Mouse (Mus musculus): ENCODE data around the gene Itga7. TPM values are rescaled to one million over a fixed set of nuclear protein-coding genes. Genes with fewer than 3 reads are reported as not detected.

Itga7 gene
- polyA plus RNA-seq, 1 experiment from 2014 or later, result 3.4 TPM

- Histone ChIP-seq H3K4me2 (ENCODE audit: low read length) (no peak overlapping the region), H3K4me1 (replicated peaks; ENCODE audit: control insufficient read depth, insufficient read depth, low read length) (peaks cover 31% of the 10 kb centered on the region), H3K9me3 (ENCODE audit: control insufficient read depth, low read length) (no peaks in the 10 kb centered on the region), H3K36me3 (ENCODE audit: control insufficient read depth, insufficient read depth) (no peaks in the 10 kb centered on the region), H3K4me3 (replicated peaks; ENCODE audit: low read length) (no peak overlapping the region), H3K27me3 (replicated peaks; ENCODE audit: control insufficient read depth, insufficient read depth, low read length) (peaks cover 3% of the 10 kb centered on the region), H3K27ac (ENCODE audit: low read length) (no peak overlapping the region), H3K9ac (replicated peaks; ENCODE audit: low read depth, low read length) (no peak overlapping the region)
- 48% methylated on average over 1 of the region's 1 CpGs for WGBS
- no peak for ATAC-seq
Observed at GRCm38 (mm10) chr10:128896807-128897206, 36.8 kb upstream of the Itga7 start.

GRCm38 (mm10) chr10:128897501-128897900 is 36.1 kb upstream of the Itga7 start:
- ATAC-seq, result peak; percentile 33
- no peak overlapping the region for H3K4me3 ChIP-seq (replicated peaks; ENCODE audit: low read length)
- no peak overlapping the region for H3K9ac ChIP-seq (replicated peaks; ENCODE audit: low read depth, low read length)
- H3K4me1 ChIP-seq (replicated peaks; ENCODE audit: control insufficient read depth, insufficient read depth, low read length), result peaks cover 28% of the 10 kb centered on the region
- peaks cover 3% of the 10 kb centered on the region for H3K27me3 ChIP-seq (replicated peaks; ENCODE audit: control insufficient read depth, insufficient read depth, low read length)
- 0% methylated on average over 1 of the region's 1 CpGs for WGBS
- H3K9me3 ChIP-seq (ENCODE audit: control insufficient read depth, low read length), result no peaks in the 10 kb centered on the region
- H3K4me2 ChIP-seq (ENCODE audit: low read length), result no peak overlapping the region
- H3K36me3 ChIP-seq (ENCODE audit: control insufficient read depth, insufficient read depth), result no peaks in the 10 kb centered on the region
- no peak overlapping the region for H3K27ac ChIP-seq (ENCODE audit: low read length)

- Histone ChIP-seq H3K27ac (ENCODE audit: low read length) (no peak overlapping the region), H3K9ac (replicated peaks; ENCODE audit: low read depth, low read length) (no peak overlapping the region), H3K36me3 (ENCODE audit: control insufficient read depth, insufficient read depth) (no peaks in the 10 kb centered on the region), H3K4me1 (replicated peaks; ENCODE audit: control insufficient read depth, insufficient read depth, low read length) (peaks cover 23% of the 10 kb centered on the region), H3K9me3 (ENCODE audit: control insufficient read depth, low read length) (no peaks in the 10 kb centered on the region), H3K4me2 (ENCODE audit: low read length) (no peak overlapping the region), H3K4me3 (replicated peaks; ENCODE audit: low read length) (no peak overlapping the region), H3K27me3 (replicated peaks; ENCODE audit: control insufficient read depth, insufficient read depth, low read length) (peaks cover 3% of the 10 kb centered on the region)
- no peak for ATAC-seq
- 83% methylated on average over 6 of the region's 6 CpGs for WGBS
Observed at GRCm38 (mm10) chr10:128899759-128900490, 33.7 kb upstream of the Itga7 start.

DNA sequence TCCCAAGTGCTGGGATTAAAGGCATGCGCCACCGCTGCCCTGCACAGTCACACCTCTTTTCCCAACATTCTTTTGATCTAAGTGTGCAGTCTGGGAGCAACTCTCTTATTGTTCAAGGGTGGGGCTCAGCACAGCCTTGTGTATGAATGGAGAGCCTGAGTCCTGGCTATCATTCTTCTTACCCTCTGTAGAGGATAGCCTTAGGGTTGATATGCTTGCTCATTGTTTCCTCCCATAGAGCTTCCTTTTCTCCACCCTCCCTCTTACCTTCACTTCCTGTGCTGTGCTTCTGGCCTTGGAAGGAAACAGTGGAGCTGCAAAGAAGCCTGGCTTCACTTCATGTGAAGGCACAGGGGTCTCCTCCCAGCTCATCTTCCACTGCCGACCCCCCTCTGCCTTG is 32.9 kb upstream of the Itga7 start, which contains the start of gene Cd63:
Cd63 (plus strand) TSS at position 292 of the 400 bp plus-strand sequence.
- WGBS, result 77% methylated on average over 3 of the region's 3 CpGs
- Histone ChIP-seq H3K27ac (ENCODE audit: low read length) (no peak within 1 kb of the TSS), H3K27me3 (replicated peaks; ENCODE audit: control insufficient read depth, insufficient read depth, low read length) (peaks cover 3% of the 10 kb centered on the region), H3K36me3 (ENCODE audit: control insufficient read depth, insufficient read depth) (no peaks in the 10 kb centered on the region), H3K4me2 (ENCODE audit: low read length) (no peak within 1 kb of the TSS), H3K4me3 (replicated peaks; ENCODE audit: low read length) (no peak within 1 kb of the TSS), H3K9ac (replicated peaks; ENCODE audit: low read depth, low read length) (no peak within 1 kb of the TSS), H3K9me3 (ENCODE audit: control insufficient read depth, low read length) (no peaks in the 10 kb centered on the region), H3K4me1 (replicated peaks; ENCODE audit: control insufficient read depth, insufficient read depth, low read length) (peaks cover 19% of the 10 kb centered on the region)
- ATAC-seq, result no peak

DNA sequence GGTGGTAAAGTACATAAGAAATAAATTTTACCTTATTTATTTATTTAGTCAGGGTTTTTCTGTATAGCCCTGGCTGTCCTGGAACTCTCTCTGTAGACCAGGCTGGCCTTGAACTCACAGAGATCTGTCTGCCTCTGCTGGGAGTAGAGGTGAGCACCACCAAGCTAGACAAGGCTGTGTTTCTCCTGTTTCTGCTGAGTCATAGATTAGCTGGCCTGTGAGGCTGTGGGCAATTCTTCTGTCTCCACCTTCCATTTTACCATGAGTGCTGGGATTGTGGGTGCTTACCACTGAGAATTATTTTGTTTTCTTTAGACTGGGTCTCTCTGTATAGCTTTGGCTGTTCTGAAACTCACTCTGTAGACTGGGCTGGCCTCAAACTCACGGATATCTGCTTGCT is 32.2 kb upstream of the Itga7 start:
- no peak for ATAC-seq

DNA sequence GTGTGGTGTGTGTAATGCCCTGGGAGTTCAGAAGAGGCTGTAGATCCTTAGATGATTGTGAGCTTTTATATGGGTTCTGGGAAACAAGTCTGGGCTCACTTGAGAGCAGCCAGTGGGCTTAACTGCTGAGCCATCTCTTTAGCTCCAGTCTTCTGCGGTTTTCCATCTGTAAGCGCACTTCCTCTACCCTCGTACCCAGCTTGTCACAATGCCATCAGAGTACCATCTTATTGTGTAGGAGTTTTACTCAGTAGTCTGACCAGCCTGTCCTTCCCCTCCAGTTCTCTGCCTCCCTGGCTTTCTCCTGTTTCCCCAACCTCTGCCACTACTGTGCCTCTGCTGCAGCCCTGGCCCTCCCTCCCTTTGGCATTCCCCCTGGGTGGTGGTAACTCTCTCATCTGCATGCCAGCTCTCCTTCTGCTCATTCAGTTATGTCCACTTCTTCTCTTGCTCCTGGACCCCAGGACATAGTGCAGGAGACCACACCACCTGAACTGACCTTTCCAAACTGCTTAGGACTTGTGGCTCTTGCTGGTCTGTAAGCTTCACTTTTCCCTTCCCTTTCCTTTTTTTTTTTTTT is 31.1 kb upstream of the Itga7 start:
- no peak overlapping the region for H3K4me3 ChIP-seq (replicated peaks; ENCODE audit: low read length)
- H3K27me3 ChIP-seq (replicated peaks; ENCODE audit: control insufficient read depth, insufficient read depth, low read length), result no peaks in the 10 kb centered on the region
- H3K9ac ChIP-seq (replicated peaks; ENCODE audit: low read depth, low read length), result no peak overlapping the region
- H3K9me3 ChIP-seq (ENCODE audit: control insufficient read depth, low read length), result no peaks in the 10 kb centered on the region
- H3K36me3 ChIP-seq (ENCODE audit: control insufficient read depth, insufficient read depth), result no peaks in the 10 kb centered on the region
- 80% methylated on average over 3 of the region's 3 CpGs for WGBS
- no peak for ATAC-seq
- H3K4me1 ChIP-seq (replicated peaks; ENCODE audit: control insufficient read depth, insufficient read depth, low read length), result 0 out of 2 replicates have a peak, but pooled peaks cover 3% of the 10 kb centered on the region
- no peak overlapping the region for H3K27ac ChIP-seq (ENCODE audit: low read length)
- no peak overlapping the region for H3K4me2 ChIP-seq (ENCODE audit: low read length)

More for the DNA sequence above, 32.2 kb upstream of the Itga7 start:
- Histone ChIP-seq H3K9ac (replicated peaks; ENCODE audit: low read depth, low read length) (no peak overlapping the region), H3K36me3 (ENCODE audit: control insufficient read depth, insufficient read depth) (no peaks in the 10 kb centered on the region), H3K4me3 (replicated peaks; ENCODE audit: low read length) (no peak overlapping the region), H3K4me2 (ENCODE audit: low read length) (no peak overlapping the region), H3K4me1 (replicated peaks; ENCODE audit: control insufficient read depth, insufficient read depth, low read length) (peaks cover 11% of the 10 kb centered on the region), H3K9me3 (ENCODE audit: control insufficient read depth, low read length) (no peaks in the 10 kb centered on the region), H3K27me3 (replicated peaks; ENCODE audit: control insufficient read depth, insufficient read depth, low read length) (peaks cover under 1% of the 10 kb centered on the region; the same call in 1 of the 2 replicates), H3K27ac (ENCODE audit: low read length) (no peak overlapping the region)
- 76% methylated on average over 1 of the region's 1 CpGs for WGBS

- no peaks in the 10 kb centered on the region for H3K9me3 ChIP-seq (ENCODE audit: control insufficient read depth, low read length)
- H3K4me3 ChIP-seq (replicated peaks; ENCODE audit: low read length), result no peak overlapping the region
- no peak overlapping the region for H3K9ac ChIP-seq (replicated peaks; ENCODE audit: low read depth, low read length)
- no peaks in the 10 kb centered on the region for H3K27me3 ChIP-seq (replicated peaks; ENCODE audit: control insufficient read depth, insufficient read depth, low read length)
- peaks cover 8% of the 10 kb centered on the region for H3K4me1 ChIP-seq (replicated peaks; ENCODE audit: control insufficient read depth, insufficient read depth, low read length)
- H3K4me2 ChIP-seq (ENCODE audit: low read length), result no peak overlapping the region
- ATAC-seq, result no peak
- H3K36me3 ChIP-seq (ENCODE audit: control insufficient read depth, insufficient read depth), result no peaks in the 10 kb centered on the region
- no peak overlapping the region for H3K27ac ChIP-seq (ENCODE audit: low read length)
- 77% methylated on average over 5 of the region's 5 CpGs for WGBS
Observed at GRCm38 (mm10) chr10:128904812-128905211, 28.8 kb upstream of the Itga7 start.

DNA sequence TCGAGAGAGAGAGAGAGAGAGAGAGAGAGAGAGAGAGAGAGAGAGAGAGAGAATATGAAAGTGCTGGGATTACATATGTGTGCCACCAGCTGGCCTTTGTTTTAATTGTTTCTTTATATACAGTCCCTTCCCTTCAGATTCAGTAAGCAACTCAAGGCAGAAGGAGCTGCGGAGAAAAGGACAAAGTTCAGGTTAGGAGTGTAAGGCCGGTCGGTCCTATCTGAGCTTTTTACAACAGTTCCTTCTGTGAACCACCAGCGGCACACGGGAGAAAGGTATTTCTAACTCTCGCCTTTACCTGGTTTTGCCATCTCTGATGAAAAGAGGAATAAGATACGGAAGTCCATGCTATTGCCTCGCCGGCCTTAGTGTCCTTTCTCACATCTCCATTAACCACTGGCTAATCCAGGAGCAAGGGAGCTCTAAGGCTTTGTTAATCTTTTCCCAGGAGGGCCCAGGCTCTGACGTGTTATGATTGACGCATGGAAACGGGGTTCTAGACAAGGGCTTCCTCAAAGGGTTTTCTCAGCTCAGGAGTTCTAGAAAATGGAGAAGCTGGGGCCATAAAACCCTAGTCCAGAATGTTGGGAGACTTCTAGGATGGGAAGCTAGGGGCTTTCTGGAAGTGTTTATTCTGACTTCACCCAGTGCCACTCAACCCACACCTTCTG is 24.7 kb upstream of the Itga7 start:
- Histone ChIP-seq H3K27ac (ENCODE audit: low read length) (no peak overlapping the region), H3K9me3 (ENCODE audit: control insufficient read depth, low read length) (no peaks in the 10 kb centered on the region), H3K4me2 (ENCODE audit: low read length) (peak overlapping the region; percentile 78), H3K27me3 (replicated peaks; ENCODE audit: control insufficient read depth, insufficient read depth, low read length) (no peaks in the 10 kb centered on the region), H3K4me3 (replicated peaks; ENCODE audit: low read length) (peak overlapping the region; percentile 75), H3K9ac (replicated peaks; ENCODE audit: low read depth, low read length) (peak overlapping the region; percentile 84), H3K4me1 (replicated peaks; ENCODE audit: control insufficient read depth, insufficient read depth, low read length) (peaks cover 15% of the 10 kb centered on the region), H3K36me3 (ENCODE audit: control insufficient read depth, insufficient read depth) (no peaks in the 10 kb centered on the region)
- ATAC-seq, result no peak; the same call in 1 of the 2 replicates
- WGBS, result 61% methylated on average over 13 of the region's 13 CpGs

DNA sequence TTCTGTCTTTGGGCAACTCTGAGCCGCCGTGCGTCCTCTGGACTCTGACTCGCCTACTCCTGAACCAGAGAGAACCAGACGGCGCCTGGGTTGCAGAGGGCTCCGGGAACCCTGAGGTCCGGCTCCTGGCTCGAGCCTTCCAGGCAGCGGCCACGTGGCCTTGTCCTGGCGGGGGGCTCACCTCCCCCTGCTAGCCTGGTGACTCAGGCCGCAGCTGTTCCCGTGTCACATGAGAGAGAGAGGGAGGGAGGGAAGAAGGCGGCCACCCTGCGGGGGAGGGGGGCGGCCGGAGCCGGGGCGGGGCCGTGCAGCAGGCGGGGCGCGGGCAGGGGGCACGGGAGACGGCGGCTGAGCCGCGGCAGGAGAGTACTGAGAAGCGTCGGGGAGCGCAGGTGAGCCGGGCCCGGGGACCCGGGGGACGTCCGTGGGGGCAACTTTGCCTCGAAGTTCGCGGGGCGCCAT is 24.0 kb upstream of the Itga7 start:
- peak overlapping the region; percentile 84 for H3K9ac ChIP-seq (replicated peaks; ENCODE audit: low read depth, low read length)
- ATAC-seq, result peak; percentile 60
- H3K4me3 ChIP-seq (replicated peaks; ENCODE audit: low read length), result peak overlapping the region; percentile 75
- peaks cover 15% of the 10 kb centered on the region for H3K4me1 ChIP-seq (replicated peaks; ENCODE audit: control insufficient read depth, insufficient read depth, low read length)
- peak overlapping the region; percentile 28; the same call in 1 of the 2 replicates for H3K27ac ChIP-seq (ENCODE audit: low read length)
- peak overlapping the region; percentile 78 for H3K4me2 ChIP-seq (ENCODE audit: low read length)
- under 1% methylated on average over 39 of the region's 41 CpGs for WGBS
- no peaks in the 10 kb centered on the region for H3K9me3 ChIP-seq (ENCODE audit: control insufficient read depth, low read length)
- H3K36me3 ChIP-seq (ENCODE audit: control insufficient read depth, insufficient read depth), result no peaks in the 10 kb centered on the region
- H3K27me3 ChIP-seq (replicated peaks; ENCODE audit: control insufficient read depth, insufficient read depth, low read length), result no peaks in the 10 kb centered on the region
